Mouse (Mus musculus) fat pad, adult 2 months (tissue): ENCODE results near the gene Olfr975.
"Not testable (repeated sequence)": the region's sequence is repeated elsewhere in the genome, so short reads cannot be mapped to it uniquely, and the experiment has no call there.

Experiments used
- DNase-seq: peaks from one replicate; pipeline ENCODE4 v3.0.0-alpha.2; 2011; ENCODE audit warnings: low read depth, low spot score; ENCODE audit errors: extremely low read depth

Gene Olfr975

GRCm38 (mm10) chr9:39951946-39952345 lies at the start of gene Olfr975:
Gene Olfr975 (minus strand): TSS chr9:39952046.
- DNase-seq, result no peak

DNA sequence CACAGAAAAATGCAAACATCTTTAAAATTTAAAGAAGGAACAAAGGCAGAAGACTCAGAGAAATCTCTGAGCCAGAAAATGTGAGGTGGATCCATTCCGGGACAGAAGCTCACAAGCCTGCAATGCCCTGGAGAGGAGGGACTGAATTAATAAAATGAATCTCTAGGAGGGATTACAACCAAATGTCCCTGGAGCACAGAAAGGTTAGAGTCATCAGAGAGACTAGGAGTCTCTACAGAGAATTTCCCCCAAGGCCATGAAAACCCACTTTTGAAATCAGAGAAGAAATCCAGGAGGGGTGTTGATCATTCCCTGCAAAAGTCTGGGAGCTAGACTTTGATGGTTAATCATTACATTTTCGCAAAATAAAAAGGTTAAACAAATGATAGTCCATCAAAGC lies 40.0 kb upstream of the Olfr975 start, which contains the start of gene Olfr978:
TSS of gene Olfr978 (plus strand) at position 301 of the 400 bp plus-strand sequence.
- no peak for DNase-seq

DNA sequence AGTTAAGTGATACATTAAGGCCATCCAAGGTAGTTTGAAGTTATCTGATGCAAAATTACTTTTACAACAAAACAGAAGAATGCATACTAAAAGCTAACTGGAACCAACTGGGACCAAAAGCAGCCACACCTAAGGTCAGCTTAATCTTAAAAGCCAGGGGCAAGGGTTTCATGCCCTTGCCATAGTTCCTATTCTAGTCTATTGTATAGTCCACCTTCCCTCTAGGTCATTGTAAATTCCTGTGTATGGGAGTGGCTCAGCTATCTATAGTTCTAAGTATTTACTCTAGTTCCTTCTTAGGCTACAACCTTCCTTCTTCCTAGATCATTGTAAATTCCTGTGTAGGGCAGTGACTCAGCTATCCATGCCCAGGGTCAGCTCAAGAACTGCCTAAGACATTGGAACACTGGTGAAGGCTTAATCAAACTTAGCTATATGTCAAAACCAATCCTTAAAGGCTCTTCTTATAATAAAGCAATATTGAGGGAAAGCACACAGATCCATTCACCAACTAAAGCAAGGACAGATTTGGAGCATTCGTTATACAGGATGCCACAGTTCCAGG lies 24.8 kb upstream of the Olfr975 start:
- not testable (repeated sequence) for DNase-seq

- not testable (repeated sequence) for DNase-seq
These were observed 9.2 kb upstream of the Olfr975 start, which contains the start of gene Olfr976 for GRCm38 (mm10) chr9:39961033-39961432. Gene Olfr976 (minus strand): TSS chr9:39961133.

DNA sequence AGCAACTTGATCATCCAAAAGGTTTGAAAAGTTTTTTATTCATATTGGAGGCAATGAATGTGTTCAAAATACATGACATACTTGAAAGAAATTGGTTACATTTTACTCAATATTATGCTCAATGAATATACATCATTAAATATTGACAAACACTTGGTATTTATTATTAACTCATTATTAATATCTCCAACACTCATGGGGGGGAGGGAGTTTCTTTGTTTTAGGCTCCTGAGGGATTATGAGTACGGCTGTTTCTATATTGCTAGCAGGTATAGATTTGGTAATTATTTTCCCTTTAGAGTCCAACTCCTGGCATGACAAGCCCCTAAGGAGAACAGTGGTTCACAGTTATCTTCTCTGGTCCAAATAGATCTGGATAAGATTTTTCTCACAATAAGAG lies 14.6 kb downstream of the Olfr975 start, which contains the start of gene Olfr974:
TSS of gene Olfr974 (plus strand) at position 301 of the 400 bp plus-strand sequence.
- no peak for DNase-seq

DNA sequence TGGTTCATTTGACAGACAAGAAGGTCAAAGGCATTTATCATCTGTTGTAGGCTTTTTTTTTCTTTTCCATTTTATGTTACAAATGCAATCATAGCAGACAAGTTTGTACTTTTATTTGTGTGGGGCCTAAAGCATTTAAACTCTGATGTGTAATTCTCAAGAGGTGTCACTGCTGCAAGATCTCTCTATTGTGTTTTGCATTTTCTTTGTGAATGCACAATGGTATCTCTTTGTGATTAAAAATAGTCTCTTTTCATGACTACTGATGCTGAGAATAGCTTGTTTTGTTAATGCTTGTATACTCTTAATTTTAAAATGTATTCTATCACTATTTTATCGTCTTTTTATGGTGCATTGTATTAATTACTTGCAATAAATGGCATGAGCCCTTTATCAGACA lies 23.0 kb downstream of the Olfr975 start:
- DNase-seq, result not testable (repeated sequence)

DNA sequence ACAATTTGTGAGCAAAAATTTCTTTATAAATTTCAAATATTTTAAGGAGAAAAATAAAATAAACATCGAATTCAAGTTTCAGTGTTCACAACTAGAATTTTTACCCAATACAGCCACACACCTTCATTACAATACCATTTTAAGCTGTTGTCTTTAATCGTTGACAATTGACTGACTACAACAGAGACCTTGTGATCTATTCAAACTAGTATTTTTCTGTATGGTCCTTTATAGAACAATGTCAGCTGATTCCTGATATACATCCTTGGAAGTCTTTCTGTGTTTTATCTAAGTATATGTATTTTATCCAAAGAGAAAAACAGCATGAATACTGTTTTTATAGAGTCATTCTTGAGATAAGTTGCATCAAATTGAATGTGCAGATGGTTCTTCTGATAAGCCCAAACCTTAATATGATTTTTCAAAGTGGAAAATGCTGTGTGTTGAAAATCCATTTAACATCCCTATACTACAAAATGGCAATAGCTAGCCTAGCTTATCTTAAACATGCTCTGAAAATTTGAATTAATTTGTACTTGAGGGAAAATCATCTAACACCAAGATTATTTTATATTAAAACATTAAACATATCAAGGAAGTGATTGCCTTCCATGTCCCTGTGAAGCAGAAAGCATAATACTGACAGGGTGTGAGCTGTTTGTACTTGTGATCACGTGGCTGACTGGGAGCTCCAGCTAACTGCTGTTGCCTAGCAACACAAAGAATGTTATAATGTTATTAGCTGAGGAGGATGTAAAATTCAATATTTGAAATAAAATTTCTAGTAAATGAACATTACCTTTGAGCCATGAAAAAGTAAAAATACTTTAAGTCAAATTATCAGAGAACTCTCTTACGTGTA lies 23.6 kb downstream of the Olfr975 start:
- not testable (repeated sequence) for DNase-seq

DNA sequence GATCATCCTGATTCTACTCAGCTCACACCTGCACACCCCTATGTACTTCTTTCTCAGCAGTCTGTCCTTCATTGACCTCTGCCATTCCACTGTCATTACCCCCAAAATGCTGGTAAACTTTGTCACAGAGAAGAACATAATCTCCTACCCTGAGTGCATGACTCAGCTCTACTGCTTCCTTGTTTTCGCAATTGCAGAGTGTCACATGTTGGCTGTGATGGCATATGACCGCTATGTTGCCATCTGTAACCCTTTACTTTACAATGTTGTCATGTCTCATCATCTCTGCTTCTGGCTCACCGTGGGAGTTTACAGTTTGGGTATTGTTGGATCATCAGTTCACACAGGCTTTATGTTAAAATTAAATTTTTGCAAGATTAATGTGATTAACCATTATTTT lies 41.9 kb downstream of the Olfr975 start:
- DNase-seq, result no peak

- no peak for DNase-seq
These were observed 44.8 kb downstream of the Olfr975 start, which contains the start of gene Olfr229 for GRCm38 (mm10) chr9:39907036-39907435. Gene Olfr229 (plus strand): TSS chr9:39907336.

- no peak for DNase-seq
These were observed 46.7 kb downstream of the Olfr975 start for GRCm38 (mm10) chr9:39905106-39905505.
